Mouse (Mus musculus) kidney, embryonic 16.5 days (tissue): ENCODE data around the gene Pcgf6. TPM values are rescaled to one million over a fixed set of nuclear protein-coding genes. Genes with fewer than 3 reads are reported as not detected.
A peak's percentile ranks its signal among the peaks of the same experiment; 100 is the strongest.
"Not testable (repeated sequence)": the region's sequence is repeated elsewhere in the genome, so short reads cannot be mapped to it uniquely, and the experiment has no call there.

Experiments
- ATAC-seq: fragments of 200-750 bp; cut with Nextera tagmentation; 2 replicates; pipeline ENCODE4 v1.8.0; 2017; ENCODE audit warnings: moderate TSS enrichment; ENCODE audit not compliant: low FRiP score, low TSS enrichment
- H3K27ac ChIP-seq: fragments of 300-500 bp; sonication (generic); 2 replicates; pipeline ENCODE4 v1.5.1; 2014; ENCODE audit warnings: low read length
- H3K27me3 ChIP-seq: fragments of 300-500 bp; sonication (generic); 2 replicates; pipeline ENCODE4 v1.6.1; 2014; ENCODE audit warnings: low read length, control low read depth, mixed read lengths; ENCODE audit not compliant: insufficient read depth
- H3K36me3 ChIP-seq: fragments of 300-500 bp; sonication (generic); 2 replicates; pipeline ENCODE4 v1.6.1; 2014; ENCODE audit warnings: low read length, control low read depth, mixed read lengths; ENCODE audit not compliant: insufficient read depth
- H3K4me1 ChIP-seq: fragments of 300-500 bp; sonication (generic); 2 replicates; pipeline ENCODE4 v1.6.1; 2014; ENCODE audit warnings: low read length, control low read depth, mixed read lengths; ENCODE audit not compliant: insufficient read depth
- H3K4me2 ChIP-seq: fragments of 300-500 bp; sonication (generic); replicated peaks from 2 replicates; pipeline ENCODE4 v1.6.1; 2014; ENCODE audit warnings: low read depth, low read length
- H3K4me3 ChIP-seq: fragments of 300-500 bp; sonication (generic); 2 replicates; pipeline ENCODE4 v1.5.1; 2014; ENCODE audit warnings: mild to moderate bottlenecking, low read length
- H3K9ac ChIP-seq: fragments of 300-500 bp; sonication (generic); replicated peaks from 2 replicates; pipeline ENCODE4 v1.6.1; 2014; ENCODE audit warnings: low read length
- H3K9me3 ChIP-seq: fragments of 300-500 bp; sonication (generic); 2 replicates; pipeline ENCODE4 v1.6.1; 2016; ENCODE audit warnings: low read length, control low read depth
- WGBS: fragments of 180-500 bp; shearing (Covaris S2); extraction: QIAGEN DNeasy Blood & Tissue Kit; methylation state at CpG from one replicate; pipeline ENCODE4 v1.1.7; 2014; 5-methylcytosine and 5-hydroxymethylcytosine counted together
- polyA plus RNA-seq: library from polyadenylated mRNA; unstranded; fragments of >200 nt; fragmentation: Nextera tagmentation; extraction: Ambion mirVana; gene quantifications from 2 replicates; pipeline ENCODE4 v1.2.1, GENCODE M21; 2015

Pcgf6 gene
- polyA plus RNA-seq, 1 experiment from 2014 or later, result 20.2 TPM

- 71% methylated on average over 6 of the region's 6 CpGs for WGBS
- Histone ChIP-seq H3K4me1 (no peaks in the 10 kb centered on the region), H3K9me3 (no peaks in the 10 kb centered on the region), H3K4me3 (no peak overlapping the region), H3K27ac (no peak overlapping the region), H3K36me3 (no peaks in the 10 kb centered on the region), H3K9ac (no peak overlapping the region), H3K27me3 (no peaks in the 10 kb centered on the region), H3K4me2 (no peak overlapping the region)
- ATAC-seq, result no peak
Measured at GRCm38 (mm10) chr19:47003742-47004511, 46.8 kb downstream of the Pcgf6 start.

GRCm38 (mm10) chr19:47000357-47000756 is 50.3 kb downstream of the Pcgf6 start:
- not testable (repeated sequence) for H3K9ac ChIP-seq, H3K27ac ChIP-seq, H3K36me3 ChIP-seq, H3K27me3 ChIP-seq, H3K9me3 ChIP-seq, H3K4me2 ChIP-seq, H3K4me1 ChIP-seq, ATAC-seq, H3K4me3 ChIP-seq
- 58% methylated on average over 2 of the region's 3 CpGs for WGBS

GRCm38 (mm10) chr19:46999753-47000152 is 51.0 kb downstream of the Pcgf6 start:
- H3K9ac ChIP-seq, result no peak overlapping the region
- no peak overlapping the region for H3K4me2 ChIP-seq
- H3K4me3 ChIP-seq, result no peak overlapping the region
- H3K9me3 ChIP-seq, result no peaks in the 10 kb centered on the region
- ATAC-seq, result no peak
- no peak overlapping the region for H3K27ac ChIP-seq
- no peaks in the 10 kb centered on the region for H3K4me1 ChIP-seq
- 83% methylated on average over 6 of the region's 6 CpGs for WGBS
- no peaks in the 10 kb centered on the region for H3K27me3 ChIP-seq
- H3K36me3 ChIP-seq, result no peaks in the 10 kb centered on the region

GRCm38 (mm10) chr19:46998953-46999352 is 51.8 kb downstream of the Pcgf6 start:
- no peaks in the 10 kb centered on the region for H3K4me1 ChIP-seq
- no peaks in the 10 kb centered on the region for H3K36me3 ChIP-seq
- 84% methylated on average over 4 of the region's 4 CpGs for WGBS
- no peak overlapping the region for H3K4me3 ChIP-seq
- no peaks in the 10 kb centered on the region for H3K27me3 ChIP-seq
- ATAC-seq, result no peak
- no peaks in the 10 kb centered on the region for H3K9me3 ChIP-seq
- H3K4me2 ChIP-seq, result no peak overlapping the region
- no peak overlapping the region for H3K27ac ChIP-seq
- no peak overlapping the region for H3K9ac ChIP-seq

GRCm38 (mm10) chr19:46998168-46998870 is 52.4 kb downstream of the Pcgf6 start:
- H3K36me3 ChIP-seq, result no peaks in the 10 kb centered on the region
- H3K4me2 ChIP-seq, result no peak overlapping the region
- no peaks in the 10 kb centered on the region for H3K9me3 ChIP-seq
- WGBS, result 83% methylated on average over 8 of the region's 8 CpGs
- H3K4me3 ChIP-seq, result no peak overlapping the region
- no peaks in the 10 kb centered on the region for H3K4me1 ChIP-seq
- no peaks in the 10 kb centered on the region for H3K27me3 ChIP-seq
- no peak overlapping the region for H3K9ac ChIP-seq
- no peak for ATAC-seq
- H3K27ac ChIP-seq, result no peak overlapping the region

GRCm38 (mm10) chr19:46996095-46996494 is 54.6 kb downstream of the Pcgf6 start:
- Histone ChIP-seq H3K4me3 (no peak overlapping the region), H3K4me1 (no peaks in the 10 kb centered on the region), H3K27me3 (no peaks in the 10 kb centered on the region), H3K4me2 (no peak overlapping the region), H3K9me3 (no peaks in the 10 kb centered on the region), H3K27ac (no peak overlapping the region), H3K36me3 (no peaks in the 10 kb centered on the region), H3K9ac (no peak overlapping the region)
- 78% methylated on average over 9 of the region's 9 CpGs for WGBS
- no peak for ATAC-seq

- H3K4me3 ChIP-seq, H3K4me2 ChIP-seq, H3K27ac ChIP-seq, H3K9ac ChIP-seq, H3K36me3 ChIP-seq, H3K27me3 ChIP-seq, ATAC-seq, H3K9me3 ChIP-seq: not testable (repeated sequence)
- 69% methylated on average over 4 of the region's 4 CpGs for WGBS
- peaks cover 29% of the 10 kb centered on the region for H3K4me1 ChIP-seq
Measured at GRCm38 (mm10) chr19:46992329-46992728, 58.4 kb downstream of the Pcgf6 start.

- ATAC-seq, result no peak
Measured at GRCm38 (mm10) chr19:46991145-46991544, 59.6 kb downstream of the Pcgf6 start.

GRCm38 (mm10) chr19:46990625-46991024 is 60.1 kb downstream of the Pcgf6 start:
- not testable (repeated sequence) for ATAC-seq, H3K4me3 ChIP-seq, H3K9ac ChIP-seq, H3K27me3 ChIP-seq, H3K9me3 ChIP-seq, H3K27ac ChIP-seq, H3K36me3 ChIP-seq, H3K4me2 ChIP-seq
- H3K4me1 ChIP-seq, result peaks cover 34% of the 10 kb centered on the region
- 79% methylated on average over 8 of the region's 8 CpGs for WGBS

More at GRCm38 (mm10) chr19:46991145-46991544, 59.6 kb downstream of the Pcgf6 start:
- Histone ChIP-seq H3K4me2 (no peak overlapping the region), H3K9ac (no peak overlapping the region), H3K9me3 (no peaks in the 10 kb centered on the region), H3K4me3 (no peak overlapping the region), H3K27me3 (no peaks in the 10 kb centered on the region; the same call in 1 of the 2 replicates), H3K36me3 (no peaks in the 10 kb centered on the region), H3K4me1 (peaks cover 34% of the 10 kb centered on the region), H3K27ac (no peak overlapping the region)
- 6% methylated on average over 5 of the region's 5 CpGs for WGBS

- Histone ChIP-seq H3K36me3 (no peaks in the 10 kb centered on the region), H3K9me3 (no peaks in the 10 kb centered on the region), H3K27me3 (no peaks in the 10 kb centered on the region; the same call in 1 of the 2 replicates), H3K4me2 (0 out of 2 replicates have a peak overlapping the region, but pooled peaks have one; percentile 10), H3K9ac (0 out of 2 replicates have a peak overlapping the region, but pooled peaks have one; percentile 22), H3K4me3 (no peak overlapping the region), H3K4me1 (peaks cover 34% of the 10 kb centered on the region), H3K27ac (peak overlapping the region; percentile 89)
- no peak for ATAC-seq
- WGBS, result 85% methylated on average over 3 of the region's 3 CpGs
Measured at GRCm38 (mm10) chr19:46990153-46990518, 60.6 kb downstream of the Pcgf6 start.
